Mouse (Mus musculus): ENCODE results near the gene Guca1b. TPM values are rescaled to one million over a fixed set of nuclear protein-coding genes. Genes with fewer than 3 reads are reported as not detected.
A peak's percentile ranks its signal among the peaks of the same experiment; 100 is the strongest.

Gene Guca1b
- polyA plus RNA-seq, 1 experiment = 0.20 TPM

DNA sequence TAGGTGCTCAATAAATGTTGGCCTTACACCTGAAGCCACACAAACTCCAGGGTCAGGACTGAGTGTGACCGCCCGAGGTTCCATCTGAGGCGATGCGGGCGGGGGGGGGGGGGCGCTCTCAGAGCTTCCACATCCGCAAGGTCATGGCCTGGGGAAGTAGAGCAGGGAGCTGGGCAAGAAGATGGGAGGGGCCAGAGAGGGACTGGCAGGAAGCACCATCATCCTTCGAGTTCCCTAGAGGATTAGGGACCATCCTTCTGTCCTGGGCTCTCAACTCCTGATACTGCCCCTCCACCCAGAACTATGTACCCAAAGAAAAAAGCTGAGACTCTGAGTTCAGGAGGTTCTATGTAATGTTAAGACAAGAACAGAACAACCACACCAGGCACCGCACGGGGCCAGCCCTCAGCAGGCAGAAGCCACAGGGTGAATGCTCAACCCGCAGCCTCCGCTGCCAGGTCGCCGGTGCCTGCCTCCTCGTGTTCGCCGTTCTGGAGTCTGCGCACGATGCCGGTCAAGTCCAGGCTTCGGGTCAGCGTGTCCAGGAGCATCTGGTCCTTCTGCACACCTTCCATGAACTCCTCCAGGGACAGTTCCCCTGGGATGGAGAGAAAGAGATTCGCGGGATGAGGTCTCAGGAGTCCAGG is 9.2 kb downstream of the Guca1b start:
- TF ChIP-seq TCF3 (IDR thresholded peaks at IDR 0.05; ENCODE audit: insufficient read length, low read depth) (no peak), REST (IDR thresholded peaks at IDR 0.05; ENCODE audit: insufficient read depth, insufficient read length) (no peak), TCF12 (IDR thresholded peaks at IDR 0.05; ENCODE audit: insufficient read depth, poor library complexity, severe bottlenecking) (no peak), CEBPB (IDR thresholded peaks at IDR 0.05; ENCODE audit: insufficient read depth, poor library complexity, severe bottlenecking) (no peak), E2F4 (IDR thresholded peaks at IDR 0.05; ENCODE audit: insufficient read depth) (no peak), SRF (IDR thresholded peaks at IDR 0.05; ENCODE audit: control insufficient read depth, insufficient read length, low read depth) (no peak), MYOD1 (IDR thresholded peaks at IDR 0.05; ENCODE audit: control insufficient read depth in 1 of 3, insufficient read length in 2 of 3, low read depth in 2 of 3) (no peak), MYOG (IDR thresholded peaks at IDR 0.05; ENCODE audit: control insufficient read depth in 1 of 3, insufficient read depth in 1 of 3, insufficient read length in 2 of 3, low read depth in 2 of 3) (no peak)
- peak overlapping the region; percentile 55 for H3K4me2 ChIP-seq (ENCODE audit: low read depth)
- peak overlapping the region; percentile 9 for H3K4me3 ChIP-seq

DNA sequence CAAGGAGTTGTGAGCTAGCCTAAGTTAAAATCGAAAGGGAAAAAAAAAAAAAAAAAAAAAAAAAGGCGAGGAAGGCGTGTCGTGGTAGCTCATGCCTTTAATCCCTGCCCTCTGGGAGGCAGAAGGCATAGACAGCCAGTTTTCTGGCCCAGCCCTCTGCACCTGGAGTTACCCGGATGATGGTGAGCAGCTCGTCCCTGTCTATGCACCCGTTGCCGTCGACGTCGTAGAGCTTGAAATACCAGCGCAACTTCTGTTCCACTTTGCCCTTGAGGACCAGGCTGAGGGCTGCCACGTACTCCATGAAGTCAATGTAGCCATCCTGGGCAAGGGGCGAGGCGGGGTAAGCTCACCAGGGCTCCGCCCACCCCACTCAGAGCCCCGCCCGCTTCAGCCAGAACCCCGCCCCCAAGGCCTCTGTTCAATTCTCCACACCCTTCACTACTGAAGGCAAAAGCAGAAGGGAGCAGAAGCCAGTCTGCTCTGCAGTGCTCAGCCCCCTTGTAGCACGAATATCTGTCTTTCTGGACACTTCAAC is 10.3 kb downstream of the Guca1b start:
- H3K27me3 ChIP-seq (ENCODE audit: control insufficient read depth, insufficient read depth, insufficient read length) = peaks cover 19% of the 10 kb centered on the region
- H3K4me2 ChIP-seq (ENCODE audit: low read depth) = peak overlapping the region; percentile 55
- no peak for TF ChIP-seq POLR2A (IDR thresholded peaks at IDR 0.05; ENCODE audit: insufficient read length, low read depth)
- TF ChIP-seq SRF (IDR thresholded peaks at IDR 0.05; ENCODE audit: control insufficient read depth, insufficient read length, low read depth) = no peak
- TF ChIP-seq E2F4 (IDR thresholded peaks at IDR 0.05; ENCODE audit: insufficient read depth) = no peak
- no peak for TF ChIP-seq CEBPB (IDR thresholded peaks at IDR 0.05; ENCODE audit: insufficient read depth, poor library complexity, severe bottlenecking)
- no peak for TF ChIP-seq MAX (IDR thresholded peaks at IDR 0.05; ENCODE audit: low read depth)
- no peak for TF ChIP-seq TCF3 (IDR thresholded peaks at IDR 0.05; ENCODE audit: insufficient read length, low read depth)
- TF ChIP-seq USF1 (IDR thresholded peaks at IDR 0.05; ENCODE audit: low read depth) = no peak
- no peak for TF ChIP-seq REST (IDR thresholded peaks at IDR 0.05; ENCODE audit: insufficient read depth, insufficient read length)
- TF ChIP-seq MYOG (IDR thresholded peaks at IDR 0.05; ENCODE audit: control insufficient read depth in 1 of 3, insufficient read depth in 1 of 3, insufficient read length in 2 of 3, low read depth in 2 of 3) = no peak
- TF ChIP-seq MYOD1 (IDR thresholded peaks at IDR 0.05; ENCODE audit: control insufficient read depth in 1 of 3, insufficient read length in 2 of 3, low read depth in 2 of 3) = no peak
- no peak for TF ChIP-seq POLR2AphosphoS2 (IDR thresholded peaks at IDR 0.05; ENCODE audit: insufficient read length, low read depth)
- no peak for TF ChIP-seq TCF12 (IDR thresholded peaks at IDR 0.05; ENCODE audit: insufficient read depth, poor library complexity, severe bottlenecking)

More for the DNA sequence above, 9.2 kb downstream of the Guca1b start:
- Histone ChIP-seq H3ac (ENCODE audit: control insufficient read depth, insufficient read length) (no peak overlapping the region), H3K79me2 (ENCODE audit: control insufficient read depth, insufficient read depth) (no peaks in the 10 kb centered on the region), H3K27me3 (ENCODE audit: control insufficient read depth, insufficient read depth, insufficient read length) (peaks cover 12% of the 10 kb centered on the region), H3K36me3 (ENCODE audit: control insufficient read depth, insufficient read depth) (no peaks in the 10 kb centered on the region)

GRCm38 (mm10) chr17:47399091-47399490 is 13.9 kb downstream of the Guca1b start:
- H3K4me2 ChIP-seq (ENCODE audit: low read depth) = no peak overlapping the region
- peaks cover 31% of the 10 kb centered on the region for H3K27me3 ChIP-seq (ENCODE audit: control insufficient read depth, insufficient read depth, insufficient read length)
- H3ac ChIP-seq (ENCODE audit: control insufficient read depth, insufficient read length) = no peak overlapping the region
- no peaks in the 10 kb centered on the region for H3K36me3 ChIP-seq (ENCODE audit: control insufficient read depth, insufficient read depth)
- H3K79me2 ChIP-seq (ENCODE audit: control insufficient read depth, insufficient read depth) = no peaks in the 10 kb centered on the region
- no peak overlapping the region for H3K4me3 ChIP-seq
- TF ChIP-seq POLR2AphosphoS2 (IDR thresholded peaks at IDR 0.05; ENCODE audit: insufficient read length, low read depth) = no peak
- no peak for TF ChIP-seq CEBPB (IDR thresholded peaks at IDR 0.05; ENCODE audit: insufficient read depth, poor library complexity, severe bottlenecking)
- TF ChIP-seq SRF (IDR thresholded peaks at IDR 0.05; ENCODE audit: control insufficient read depth, insufficient read length, low read depth) = no peak
- no peak for TF ChIP-seq MAX (IDR thresholded peaks at IDR 0.05; ENCODE audit: low read depth)
- TF ChIP-seq TCF12 (IDR thresholded peaks at IDR 0.05; ENCODE audit: insufficient read depth, poor library complexity, severe bottlenecking) = no peak
- no peak for TF ChIP-seq E2F4 (IDR thresholded peaks at IDR 0.05; ENCODE audit: insufficient read depth)
- no peak for TF ChIP-seq TCF3 (IDR thresholded peaks at IDR 0.05; ENCODE audit: insufficient read length, low read depth)

More for the DNA sequence above, 10.3 kb downstream of the Guca1b start:
- Histone ChIP-seq H3K4me3 (peak overlapping the region; percentile 9), H3ac (ENCODE audit: control insufficient read depth, insufficient read length) (no peak overlapping the region), H3K36me3 (ENCODE audit: control insufficient read depth, insufficient read depth) (no peaks in the 10 kb centered on the region), H3K79me2 (ENCODE audit: control insufficient read depth, insufficient read depth) (no peaks in the 10 kb centered on the region)

GRCm38 (mm10) chr17:47400451-47400850 is 15.3 kb downstream of the Guca1b start, which contains the start of gene Guca1a:
Gene Guca1a (minus strand): TSS chr17:47400584.
- Histone ChIP-seq H3ac (ENCODE audit: control insufficient read depth, insufficient read length) (no peak within 1 kb of the TSS), H3K4me3 (no peak within 1 kb of the TSS), H3K4me2 (ENCODE audit: low read depth) (no peak within 1 kb of the TSS), H3K79me2 (ENCODE audit: control insufficient read depth, insufficient read depth) (no peaks in the 10 kb centered on the region), H3K36me3 (ENCODE audit: control insufficient read depth, insufficient read depth) (no peaks in the 10 kb centered on the region), H3K27me3 (ENCODE audit: control insufficient read depth, insufficient read depth, insufficient read length) (peaks cover 45% of the 10 kb centered on the region)
- TF ChIP-seq TCF3 (IDR thresholded peaks at IDR 0.05; ENCODE audit: insufficient read length, low read depth) (no peak), POLR2AphosphoS2 (IDR thresholded peaks at IDR 0.05; ENCODE audit: insufficient read length, low read depth) (no peak), CEBPB (IDR thresholded peaks at IDR 0.05; ENCODE audit: insufficient read depth, poor library complexity, severe bottlenecking) (no peak), MAX (IDR thresholded peaks at IDR 0.05; ENCODE audit: low read depth) (no peak), MYOD1 (IDR thresholded peaks at IDR 0.05; ENCODE audit: control insufficient read depth in 1 of 3, insufficient read length in 2 of 3, low read depth in 2 of 3) (no peak), REST (IDR thresholded peaks at IDR 0.05; ENCODE audit: insufficient read depth, insufficient read length) (no peak), USF1 (IDR thresholded peaks at IDR 0.05; ENCODE audit: low read depth) (no peak), SRF (IDR thresholded peaks at IDR 0.05; ENCODE audit: control insufficient read depth, insufficient read length, low read depth) (no peak), TCF12 (IDR thresholded peaks at IDR 0.05; ENCODE audit: insufficient read depth, poor library complexity, severe bottlenecking) (no peak), POLR2A (IDR thresholded peaks at IDR 0.05; ENCODE audit: insufficient read length, low read depth) (no peak), E2F4 (IDR thresholded peaks at IDR 0.05; ENCODE audit: insufficient read depth) (no peak), MYOG (IDR thresholded peaks at IDR 0.05; ENCODE audit: control insufficient read depth in 1 of 3, insufficient read depth in 1 of 3, insufficient read length in 2 of 3, low read depth in 2 of 3) (no peak)
